Mouse (Mus musculus) inflammation-experienced regulatory T-cells, adult 6 months (primary cell): ENCODE measurements around the gene Aldh3a1. TPM values are rescaled to one million over a fixed set of nuclear protein-coding genes. Genes with fewer than 3 reads are reported as not detected.

Source experiments
- ATAC-seq: one replicate; pipeline ENCODE4 v1.8.0; 2017
- polyA plus RNA-seq, 3 experiments: library from polyadenylated mRNA; unstranded; fragments of 100-300 nt; shearing (Covaris generic); gene quantifications; one replicate each; pipeline ENCODE4 v1.2.1; 2017

The Aldh3a1 gene
- polyA plus RNA-seq, 3 experiments from 2014 or later: not detected

DNA sequence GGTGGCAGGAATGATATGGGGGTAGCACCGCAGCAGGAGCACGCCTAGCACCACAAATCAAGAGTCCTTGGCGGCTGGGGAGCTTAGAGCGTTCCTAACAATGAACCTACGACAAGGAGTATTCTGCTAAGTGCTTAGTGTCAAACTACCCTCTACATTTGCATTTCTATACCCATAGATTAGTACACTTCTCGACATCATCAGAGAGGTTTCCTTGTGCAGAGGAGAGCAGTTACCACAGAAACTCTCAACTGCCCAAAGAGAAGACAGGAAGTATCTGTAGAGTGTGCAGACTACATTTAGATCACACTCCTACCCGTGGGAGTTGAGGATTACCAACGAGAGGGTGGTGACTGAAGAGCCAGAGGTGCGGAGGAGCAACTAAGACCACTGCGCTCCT, 44.4 kb downstream of the Aldh3a1 start:
- ATAC-seq: no peak

DNA sequence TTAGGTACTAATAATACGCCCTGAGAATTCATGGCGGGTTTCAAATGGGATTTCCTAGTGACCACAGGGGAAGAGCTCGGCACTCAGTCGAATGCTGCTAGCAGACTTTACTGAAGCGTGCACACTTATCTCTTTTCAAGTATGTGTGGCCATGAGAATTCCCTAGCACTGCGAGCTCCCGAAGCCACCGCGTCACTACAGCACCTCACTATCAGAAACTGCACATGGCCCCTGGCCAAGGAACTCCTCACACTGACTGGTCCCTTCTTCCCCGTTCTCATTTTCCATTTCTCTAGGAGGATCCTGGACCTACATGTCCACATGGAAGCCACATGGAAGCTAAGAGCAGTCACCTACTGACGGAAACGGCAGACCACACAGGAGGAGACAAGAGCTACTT, 45.5 kb downstream of the Aldh3a1 start:
- no peak for ATAC-seq

DNA sequence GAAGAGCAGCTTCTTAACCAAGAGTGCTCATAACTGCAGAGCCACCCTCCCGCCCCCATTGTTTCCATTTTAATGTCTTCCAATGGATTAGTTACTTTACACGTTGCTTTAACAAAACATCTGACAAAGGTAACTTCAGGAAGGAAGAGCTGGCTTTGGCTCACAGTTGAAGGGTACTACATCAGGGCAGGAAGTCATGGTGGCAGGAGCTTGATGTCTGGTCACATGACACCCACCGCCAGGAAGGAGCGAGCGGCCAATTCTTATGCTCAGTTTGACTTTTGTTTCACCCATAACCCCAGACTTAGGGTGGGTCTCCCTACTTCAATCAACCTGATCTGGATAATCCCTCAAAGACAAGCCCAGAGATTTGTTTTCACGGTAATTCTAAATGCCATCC, 51.8 kb downstream of the Aldh3a1 start:
- ATAC-seq: no peak

DNA sequence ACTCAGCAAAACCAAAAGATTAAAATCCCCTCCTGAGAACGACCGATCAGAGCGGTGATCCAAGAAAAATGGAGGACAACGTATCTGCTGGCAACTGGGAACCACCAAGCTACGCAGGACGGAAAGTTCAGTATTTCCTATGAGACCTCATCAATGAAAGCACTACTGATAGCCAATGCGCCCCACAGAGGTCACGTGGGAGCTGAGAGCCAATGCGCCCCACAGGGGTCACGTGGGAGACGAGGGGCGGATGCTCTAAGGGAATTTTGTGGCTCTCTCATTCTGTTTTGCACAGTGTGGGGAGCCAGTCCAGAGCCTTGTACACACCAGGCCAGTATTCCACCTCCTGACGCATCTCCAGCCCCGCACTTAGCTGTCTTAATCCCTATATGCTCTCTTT, 55.2 kb downstream of the Aldh3a1 start:
- ATAC-seq: no peak

DNA sequence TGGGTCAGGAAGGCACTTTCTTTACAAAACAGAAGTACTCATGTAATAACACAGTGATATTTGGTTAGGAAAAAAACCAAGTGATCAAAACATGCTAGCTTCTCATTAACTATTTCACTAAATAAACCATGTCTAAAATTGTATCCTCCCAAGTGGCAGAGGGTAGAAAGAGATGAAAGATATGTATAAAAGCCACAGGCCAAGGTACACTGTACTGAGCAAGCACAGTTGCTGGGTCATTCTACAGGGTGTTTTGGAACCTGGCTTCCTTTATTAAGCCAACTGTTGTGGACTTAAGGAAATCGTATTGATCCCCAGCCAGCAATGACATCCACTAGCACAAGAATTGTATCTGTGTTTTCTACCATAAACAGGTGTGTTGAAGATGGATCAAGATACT, 56.5 kb downstream of the Aldh3a1 start:
- ATAC-seq: no peak

DNA sequence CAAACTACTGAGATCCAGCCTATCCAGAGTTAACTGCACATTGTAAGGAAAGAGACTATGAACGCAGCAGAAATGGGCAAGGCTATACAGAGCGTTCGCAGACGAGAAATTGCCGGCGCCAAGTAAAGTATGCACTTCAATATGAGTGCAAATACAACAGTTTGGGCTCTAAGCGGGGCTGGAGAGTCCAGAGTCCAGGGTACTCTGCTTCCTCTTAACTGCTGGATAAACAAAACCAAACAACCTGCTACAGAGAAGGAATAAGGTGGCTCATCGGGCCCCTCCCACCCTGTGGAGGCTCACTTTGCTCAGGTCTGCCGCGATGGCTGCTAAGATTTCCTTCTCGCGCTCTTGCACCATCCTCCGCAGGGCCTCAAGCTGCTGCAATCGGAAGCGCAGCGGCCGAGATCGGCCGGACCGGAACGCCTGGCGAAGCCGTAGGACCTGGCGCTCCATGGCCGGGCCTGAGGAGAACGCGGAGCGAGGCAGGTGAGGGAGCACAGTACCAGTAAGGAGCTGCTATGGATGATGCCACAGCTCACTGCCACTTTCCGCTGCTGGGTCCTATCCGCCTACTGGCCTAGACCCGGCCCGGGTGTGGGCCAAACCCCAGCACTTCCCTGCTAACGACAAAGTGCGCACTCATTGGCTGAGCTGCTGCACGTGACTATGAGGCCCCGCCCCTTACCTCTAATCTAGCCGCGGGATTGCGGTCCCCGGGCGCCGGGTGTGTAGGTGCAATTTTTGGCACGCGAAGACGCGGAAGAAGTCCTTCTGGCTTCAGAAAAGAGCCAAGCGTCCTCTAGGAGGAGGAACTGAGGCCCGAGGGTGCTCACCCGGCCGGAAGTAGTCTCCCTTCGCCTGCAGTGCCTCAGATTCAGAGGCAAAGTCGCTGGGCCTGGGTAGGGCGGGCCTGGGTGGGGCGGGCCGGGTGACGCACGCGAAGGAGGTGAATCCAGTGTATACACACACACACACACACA, 59.5 kb downstream of the Aldh3a1 start, which contains the start of gene Aldh3a2:
TSS of gene Aldh3a2 (minus strand) at position 914 of the 983 bp plus-strand sequence.
- peak; percentile 97 for ATAC-seq

Other genes starting within 250 kb of the Aldh3a1 start
- gene Kcnj12, start 185.0 kb upstream of the Aldh3a1 start, polyA plus RNA-seq: not detected
- gene Tnfrsf13b, start 80.8 kb upstream of the Aldh3a1 start, polyA plus RNA-seq: 10 to 100 TPM; 38.1 to 64.0 (median 57.2) TPM
- 10 to 100 TPM in 1 of 3 experiments, 1 to 10 TPM in 2; 6.9 to 14.7 (median 9.7) TPM for gene Usp22, start 32.5 kb upstream of the Aldh3a1 start, polyA plus RNA-seq
- 10 to 100 TPM; 36.1 to 44.6 (median 42.1) TPM for gene Aldh3a2, start 59.9 kb downstream of the Aldh3a1 start, polyA plus RNA-seq
- gene Slc47a2, start 135.3 kb downstream of the Aldh3a1 start, polyA plus RNA-seq: not detected
- gene Slc47a1, start 170.8 kb downstream of the Aldh3a1 start, polyA plus RNA-seq: not detected
- gene Rnf112, start 246.6 kb downstream of the Aldh3a1 start, polyA plus RNA-seq: not detected